Mouse (Mus musculus): ENCODE measurements around the gene Spx. TPM values are rescaled to one million over a fixed set of nuclear protein-coding genes. Genes with fewer than 3 reads are reported as not detected.
A peak's percentile ranks its signal among the peaks of the same experiment; 100 is the strongest.

The Spx gene
- polyA plus RNA-seq (2017; shearing (Covaris generic)) = under 1 TPM; 0.87 to 0.93 TPM

DNA sequence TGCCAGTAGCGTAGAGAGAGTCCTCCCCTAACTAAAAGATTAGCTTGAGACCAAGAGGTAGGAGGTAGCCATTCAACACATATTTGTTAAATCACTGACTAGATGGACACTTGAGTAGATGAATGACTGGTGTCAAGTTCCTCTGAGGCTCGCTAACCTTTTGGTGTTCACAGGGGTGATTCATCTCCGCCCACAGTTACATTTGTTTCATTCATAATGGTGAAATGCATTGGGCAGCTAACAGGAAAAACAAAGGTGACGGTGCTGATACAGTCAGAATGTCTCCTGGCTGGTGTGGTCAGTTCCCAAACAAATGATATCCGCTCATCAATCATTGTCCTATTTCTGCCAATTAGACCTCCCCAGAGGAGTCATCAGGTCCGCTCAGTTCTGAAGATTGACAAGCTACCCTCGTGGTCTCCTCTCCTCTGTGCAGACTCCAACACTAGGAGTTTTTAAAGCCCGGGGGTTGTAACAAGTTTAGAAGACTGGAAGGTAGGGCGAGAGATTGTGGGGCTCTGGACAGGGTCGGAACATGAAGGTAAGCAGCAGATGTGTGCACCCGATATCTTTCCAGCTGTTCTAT, at the start of gene Spx:
Gene Spx (plus strand): TSS at position 536 of the 586 bp plus-strand sequence.
- no peak for ATAC-seq

GRCm38 (mm10) chr6:142365742-142366472, 47.3 kb upstream of the Spx start:
- no peak for ATAC-seq

- no peak for ATAC-seq
Observed at GRCm38 (mm10) chr6:142366473-142367018, 46.7 kb upstream of the Spx start.

DNA sequence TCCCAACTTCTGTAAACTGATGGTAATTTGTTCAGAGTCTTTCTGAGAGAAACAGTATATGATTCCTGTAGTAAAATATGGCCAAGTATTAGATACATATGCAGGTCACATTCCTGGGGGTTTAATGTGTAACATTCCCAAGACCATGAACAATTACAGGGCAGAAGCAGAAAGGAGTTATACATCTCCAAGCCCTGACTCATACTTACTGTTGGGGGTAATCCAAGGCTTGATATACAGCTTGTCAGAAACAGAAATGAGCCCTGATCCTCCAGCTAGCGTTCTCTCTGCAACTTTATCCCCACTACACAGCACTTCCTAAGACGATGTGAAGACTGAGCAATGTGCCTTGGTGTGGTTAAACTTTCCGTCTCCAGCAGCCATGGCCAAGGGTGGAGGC, 45.7 kb upstream of the Spx start:
- no peak for ATAC-seq

DNA sequence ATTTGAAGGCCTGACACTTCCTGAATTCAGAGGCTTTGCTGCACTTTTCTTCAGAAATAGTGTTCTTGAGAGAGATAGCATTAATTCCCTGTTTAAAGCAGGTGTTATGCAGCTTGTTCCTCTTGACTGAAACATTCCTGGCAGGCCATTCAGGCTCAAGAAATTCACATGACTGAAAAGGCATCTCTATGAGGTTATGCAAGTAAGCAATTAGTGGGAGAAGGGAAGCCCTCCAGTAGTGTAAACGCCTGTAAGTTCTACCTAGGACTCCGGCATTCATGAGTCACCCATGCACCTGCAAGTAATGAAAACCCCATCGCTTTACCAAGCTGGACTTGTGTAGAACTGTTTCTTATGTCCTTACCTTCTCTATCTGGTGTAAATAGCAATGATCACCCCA, 43.7 kb upstream of the Spx start:
- ATAC-seq = no peak

- ATAC-seq = no peak
Observed at GRCm38 (mm10) chr6:142377081-142377480, 36.2 kb upstream of the Spx start.

DNA sequence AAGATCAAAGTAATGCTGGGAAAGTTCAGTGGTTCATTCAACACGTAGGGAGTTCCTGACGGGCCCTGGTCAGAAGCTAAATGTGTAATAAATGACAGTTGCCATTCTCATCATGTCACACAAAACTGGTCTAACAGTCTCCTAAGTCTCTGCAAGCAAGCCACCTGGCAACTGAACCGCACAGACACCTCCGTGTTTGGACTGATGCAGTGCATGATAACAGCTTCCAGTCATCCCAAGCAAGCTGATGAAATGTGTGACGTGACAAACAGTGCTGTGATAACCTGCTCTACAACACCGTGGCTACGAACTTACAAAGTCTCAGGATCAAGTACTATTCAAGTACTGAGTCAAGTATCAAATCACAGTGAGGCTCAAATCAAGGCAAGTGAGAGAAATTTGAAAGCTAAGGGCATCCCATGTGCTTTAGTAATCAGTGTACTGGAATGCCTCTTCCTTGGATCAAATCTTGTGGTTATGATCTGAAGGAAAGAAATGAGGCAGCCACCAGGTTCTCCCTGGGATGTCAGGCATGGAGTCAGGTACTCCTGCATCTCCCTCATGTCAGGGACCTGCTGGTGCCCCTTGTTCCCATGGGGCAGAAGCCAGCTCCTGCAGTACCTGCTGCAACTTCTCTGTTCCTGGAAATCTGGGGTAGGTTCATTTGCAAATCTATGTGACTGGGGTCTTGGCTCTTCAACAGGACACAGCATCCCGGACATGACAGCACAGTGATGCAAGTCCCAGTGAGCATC, 34.5 kb upstream of the Spx start:
- no peak for ATAC-seq

DNA sequence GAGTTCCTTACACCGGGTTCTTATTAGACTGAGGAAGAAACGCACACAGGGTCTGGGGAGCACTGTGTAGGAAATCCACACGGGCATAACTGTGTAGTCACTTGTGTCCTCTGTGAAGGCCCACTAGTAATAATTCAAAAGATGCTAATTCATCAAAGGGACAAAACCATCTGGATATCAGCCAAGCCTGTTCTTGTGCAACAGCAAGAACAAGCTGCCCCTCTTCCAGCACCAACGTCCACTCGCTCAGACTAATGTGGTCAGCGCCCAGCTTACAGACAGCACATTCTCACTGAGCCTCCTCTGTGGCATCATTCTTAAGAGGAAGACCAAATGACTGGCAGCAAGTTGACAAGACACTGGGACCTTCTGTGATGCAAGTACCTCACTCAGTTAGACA, 33.3 kb upstream of the Spx start:
- no peak for ATAC-seq

DNA sequence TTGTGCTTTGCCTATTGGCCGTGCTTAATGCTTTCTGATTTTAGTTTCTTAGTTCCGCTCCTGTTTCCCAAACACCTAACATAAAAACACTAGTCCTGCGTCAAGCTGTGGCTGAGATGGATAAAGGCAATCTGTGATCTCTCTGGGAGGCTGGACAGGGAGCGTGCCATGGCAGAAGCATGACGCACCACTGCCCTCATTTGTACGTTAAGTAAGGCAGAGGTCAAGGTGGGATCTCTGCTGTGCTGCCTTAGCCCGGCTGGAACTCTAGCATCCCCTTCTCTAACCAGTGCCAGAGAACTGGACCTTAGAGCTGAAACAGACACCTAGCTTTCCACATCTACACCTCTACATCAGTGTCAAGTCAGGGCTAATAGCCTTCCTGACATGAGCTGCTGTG, 31.6 kb upstream of the Spx start:
- no peak for ATAC-seq

- no peak for ATAC-seq
Observed at GRCm38 (mm10) chr6:142384521-142384920, 28.7 kb upstream of the Spx start.

GRCm38 (mm10) chr6:142386285-142387010, 26.8 kb upstream of the Spx start:
- ATAC-seq = peak; percentile 3

DNA sequence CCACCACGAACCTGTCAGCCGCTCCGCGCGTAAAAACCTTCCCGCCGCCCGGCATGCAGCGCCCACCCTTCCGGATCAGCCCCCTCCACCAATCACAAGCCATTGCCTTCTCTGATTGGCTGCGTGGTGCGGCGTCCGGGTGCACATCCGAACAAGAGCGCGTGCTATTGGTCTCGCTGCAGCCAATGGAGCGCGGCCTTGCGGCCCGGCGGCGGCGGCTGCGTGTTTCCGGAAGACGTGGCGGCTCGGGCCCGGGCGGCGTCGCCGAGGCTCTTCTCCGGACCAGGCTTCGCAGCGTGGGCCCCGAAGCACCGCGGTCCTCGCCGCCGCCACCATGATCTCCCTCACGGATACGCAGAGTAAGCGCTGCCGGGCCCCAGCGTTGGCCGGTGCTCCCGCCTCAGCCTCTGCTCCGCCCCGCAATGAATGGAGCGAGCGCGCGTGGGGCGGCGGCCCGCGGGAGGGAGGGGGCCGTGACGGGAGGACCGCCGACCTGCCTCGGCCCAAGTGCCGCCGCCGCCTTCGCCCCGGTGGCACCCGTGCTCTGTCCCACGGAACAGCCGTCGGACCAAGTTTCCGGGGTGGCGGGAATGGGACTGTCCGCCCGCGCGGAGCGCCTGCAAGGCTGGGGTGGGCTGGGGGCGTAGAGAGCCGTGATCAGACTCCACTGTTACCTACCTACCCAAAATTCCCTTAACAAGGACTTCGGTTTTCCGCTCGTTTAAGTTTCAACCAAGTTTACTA, 26.1 kb upstream of the Spx start, which contains the start of the genes Recql and Golt1b:
Gene Recql (minus strand): TSS at position 77 of the 744 bp plus-strand sequence.
Gene Golt1b (plus strand): TSS at position 211 of the 744 bp plus-strand sequence.
- ATAC-seq = peak; percentile 95

DNA sequence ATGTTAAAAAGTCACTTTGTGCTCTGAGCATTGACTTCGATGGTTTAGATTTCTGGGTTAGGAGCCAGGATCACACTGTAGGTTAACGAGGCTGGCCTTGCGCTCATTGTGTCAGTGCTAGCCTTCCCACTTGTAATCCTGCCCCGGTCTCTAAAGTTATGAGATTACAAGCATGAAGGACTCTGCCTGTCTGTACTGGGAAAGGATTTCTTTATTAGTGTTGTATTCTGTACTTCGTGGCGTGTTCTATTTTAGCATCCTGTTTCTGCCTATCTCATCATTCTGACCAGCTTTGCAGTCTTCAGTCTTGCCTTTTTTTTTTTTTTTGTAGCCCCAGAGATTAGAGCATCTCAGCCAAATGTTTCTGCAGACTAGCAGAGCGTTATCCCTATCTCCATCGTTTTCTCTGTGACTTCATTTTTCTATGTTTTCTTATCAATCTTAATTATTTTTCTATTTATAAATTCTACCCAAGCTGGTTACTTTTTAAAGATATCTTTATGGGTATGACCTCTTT, 25.4 kb upstream of the Spx start:
- ATAC-seq = no peak

DNA sequence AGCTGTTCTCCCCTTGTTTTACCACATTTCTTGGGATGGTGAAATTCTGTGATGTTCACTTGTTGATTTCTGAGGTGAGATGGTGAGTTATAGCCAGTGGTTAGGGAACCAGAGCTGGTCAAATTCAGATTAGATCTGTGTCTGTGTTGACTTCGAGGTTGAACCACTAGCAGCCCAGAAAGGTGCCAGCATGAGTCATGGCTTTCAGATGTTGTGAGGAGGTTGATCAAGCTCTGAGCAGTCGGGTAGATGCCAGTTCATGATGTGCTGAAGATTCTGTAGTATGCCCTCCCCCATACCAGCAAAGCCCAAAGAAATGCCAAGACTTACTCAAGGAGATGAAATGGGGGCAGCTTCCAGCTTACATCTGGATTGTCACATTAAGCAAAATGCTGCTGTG, 24.1 kb upstream of the Spx start:
- ATAC-seq = no peak

DNA sequence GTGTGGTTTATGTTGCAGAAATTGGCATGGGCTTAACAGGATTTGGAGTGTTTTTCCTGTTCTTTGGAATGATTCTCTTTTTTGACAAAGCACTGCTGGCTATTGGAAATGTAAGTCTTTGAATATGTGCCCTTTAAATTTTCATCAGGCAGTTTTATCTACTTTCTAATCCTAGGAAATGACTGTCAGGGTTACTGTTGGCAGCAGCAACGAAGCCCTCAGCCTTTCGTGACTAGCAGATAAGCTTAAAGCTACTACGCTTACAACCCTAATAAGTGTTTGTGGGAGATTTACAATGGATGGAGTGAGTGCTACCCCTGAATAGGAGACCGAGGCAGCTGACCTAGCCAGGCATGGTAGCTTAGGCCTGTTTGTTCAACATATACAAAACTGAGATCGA, 20.9 kb upstream of the Spx start:
- ATAC-seq = no peak

- no peak for ATAC-seq
Observed at GRCm38 (mm10) chr6:142394669-142395068, 18.6 kb upstream of the Spx start.

DNA sequence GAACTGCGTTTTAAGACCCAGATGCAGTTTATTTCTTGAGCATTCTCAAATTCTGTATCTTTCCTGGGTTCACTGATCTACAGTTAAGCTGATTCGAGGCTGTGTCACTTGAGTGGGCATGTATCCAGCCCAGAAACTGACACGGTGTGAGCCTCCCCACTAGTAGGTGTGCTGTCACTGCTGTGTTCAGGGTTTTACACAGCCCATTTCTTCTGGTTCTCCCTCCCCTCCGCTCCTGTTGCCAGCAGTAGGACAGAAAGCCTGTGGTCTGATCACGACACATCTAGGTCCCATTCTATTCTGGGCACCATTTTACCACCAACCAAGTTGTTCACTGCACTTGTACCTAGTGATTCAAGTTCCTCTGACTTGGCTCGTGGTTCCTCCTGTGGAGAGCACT, 17.5 kb upstream of the Spx start:
- ATAC-seq = no peak

- no peak for ATAC-seq
Observed at GRCm38 (mm10) chr6:142411140-142411539, 2.1 kb upstream of the Spx start.

GRCm38 (mm10) chr6:142413845-142414244, 604 bp downstream of the Spx start:
- ATAC-seq = no peak

DNA sequence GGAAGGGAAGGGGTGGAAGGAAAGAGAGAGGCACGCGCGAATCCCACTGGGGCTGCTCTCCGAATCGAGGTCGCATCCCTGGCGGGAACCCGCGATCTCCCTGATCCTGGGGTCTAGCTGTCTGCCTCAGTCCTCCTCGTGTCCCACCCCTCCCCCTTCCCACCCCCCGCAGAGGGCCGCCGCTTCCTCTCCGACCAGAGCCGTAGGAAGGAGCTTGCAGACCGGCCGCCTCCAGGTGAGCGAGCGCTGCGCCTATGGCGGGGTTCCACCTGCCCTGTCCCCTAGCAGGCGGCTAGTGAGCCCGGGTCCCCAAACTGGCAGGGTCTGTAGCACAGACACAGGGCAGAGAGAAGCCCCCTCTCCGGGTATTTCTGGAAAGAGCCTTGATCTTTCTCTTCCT, 1.4 kb downstream of the Spx start:
- no peak for ATAC-seq

- no peak for ATAC-seq
Observed at GRCm38 (mm10) chr6:142424976-142425375, 11.7 kb downstream of the Spx start.

- no peak for ATAC-seq
Observed at GRCm38 (mm10) chr6:142429072-142429471, 15.8 kb downstream of the Spx start.
